Mouse (Mus musculus): ENCODE data around the gene Olfr750. TPM values are rescaled to one million over a fixed set of nuclear protein-coding genes. Genes with fewer than 3 reads are reported as not detected.

Olfr750 gene
- polyA plus RNA-seq, 1 experiment from 2014 or later, result 0.03 TPM

GRCm38 (mm10) chr14:51094096-51094875 lies 20.1 kb upstream of the Olfr750 start:
- ATAC-seq, result no peak
- 84% methylated on average over 5 of the region's 5 CpGs for WGBS
- Histone ChIP-seq H3K4me3 (replicated peaks) (no peak overlapping the region), H3K4me2 (replicated peaks) (no peak overlapping the region), H3K4me1 (replicated peaks) (0 out of 2 replicates have a peak, but pooled peaks cover 6% of the 10 kb centered on the region), H3K9ac (replicated peaks) (no peak overlapping the region), H3K27me3 (no peaks in the 10 kb centered on the region), H3K27ac (no peak overlapping the region), H3K36me3 (no peaks in the 10 kb centered on the region), H3K9me3 (no peaks in the 10 kb centered on the region)

DNA sequence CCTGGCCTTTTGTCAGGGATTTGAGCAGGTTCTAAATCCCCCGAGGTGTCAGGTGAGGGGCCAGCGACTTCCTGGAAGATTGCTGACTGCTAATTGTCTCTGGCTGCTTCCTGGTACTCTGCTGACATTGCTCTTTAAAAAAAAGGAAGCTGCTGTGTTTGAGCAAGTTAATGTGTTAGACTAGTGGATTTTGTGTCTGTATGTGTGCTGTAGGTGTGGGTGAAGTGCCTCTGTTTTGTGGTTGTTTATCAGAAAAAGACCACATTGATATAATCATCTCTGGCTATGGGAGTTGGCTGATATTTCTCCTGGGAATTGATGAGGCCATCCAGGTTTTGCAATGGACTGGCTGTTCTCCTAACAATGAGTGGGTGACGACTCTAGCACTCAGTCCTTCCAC lies 19.3 kb upstream of the Olfr750 start:
- no peak overlapping the region for H3K4me3 ChIP-seq (replicated peaks)
- no peaks in the 10 kb centered on the region for H3K27me3 ChIP-seq
- 44% methylated on average over 3 of the region's 3 CpGs for WGBS
- ATAC-seq, result no peak
- H3K36me3 ChIP-seq, result no peaks in the 10 kb centered on the region
- no peak overlapping the region for H3K9ac ChIP-seq (replicated peaks)
- no peak overlapping the region for H3K27ac ChIP-seq
- H3K9me3 ChIP-seq, result no peaks in the 10 kb centered on the region
- H3K4me2 ChIP-seq (replicated peaks), result no peak overlapping the region
- peaks cover 12% of the 10 kb centered on the region for H3K4me1 ChIP-seq (replicated peaks)

- Histone ChIP-seq H3K27me3 (no peaks in the 10 kb centered on the region), H3K9ac (replicated peaks) (no peak overlapping the region), H3K4me2 (replicated peaks) (0 out of 2 replicates have a peak overlapping the region, but pooled peaks have one; percentile 73), H3K36me3 (no peaks in the 10 kb centered on the region), H3K4me1 (replicated peaks) (peaks cover 16% of the 10 kb centered on the region), H3K4me3 (replicated peaks) (no peak overlapping the region), H3K9me3 (no peaks in the 10 kb centered on the region), H3K27ac (no peak overlapping the region)
- no peak for ATAC-seq
- 53% methylated on average over 8 of the region's 8 CpGs for WGBS
Measured at GRCm38 (mm10) chr14:51092073-51092620, 17.9 kb upstream of the Olfr750 start.

GRCm38 (mm10) chr14:51090921-51091900 lies 17.0 kb upstream of the Olfr750 start, which contains the start of the genes Rnase4 and Ang:
TSS of gene Rnase4 (plus strand) at chr14:51091077.
TSS of gene Ang (plus strand) at chr14:51091150.
- Histone ChIP-seq H3K4me2 (replicated peaks) (peak within 1 kb of the TSS; percentile 73), H3K9ac (replicated peaks) (peak within 1 kb of the TSS; percentile 60), H3K27me3 (no peaks in the 10 kb centered on the region), H3K4me1 (replicated peaks) (peaks cover 16% of the 10 kb centered on the region), H3K36me3 (no peaks in the 10 kb centered on the region), H3K27ac (peak within 1 kb of the TSS; percentile 71), H3K4me3 (replicated peaks) (peak within 1 kb of the TSS; percentile 52), H3K9me3 (no peaks in the 10 kb centered on the region)
- 9% methylated on average over 33 of the region's 33 CpGs for WGBS
- ATAC-seq, result peak; percentile 43

GRCm38 (mm10) chr14:51090077-51090781 lies 16.0 kb upstream of the Olfr750 start:
- H3K9me3 ChIP-seq, result no peaks in the 10 kb centered on the region
- peak overlapping the region; percentile 73 for H3K4me2 ChIP-seq (replicated peaks)
- peaks cover 16% of the 10 kb centered on the region for H3K4me1 ChIP-seq (replicated peaks)
- peak overlapping the region; percentile 71 for H3K27ac ChIP-seq
- H3K4me3 ChIP-seq (replicated peaks), result peak overlapping the region; percentile 52
- H3K27me3 ChIP-seq, result no peaks in the 10 kb centered on the region
- no peaks in the 10 kb centered on the region for H3K36me3 ChIP-seq
- WGBS, result under 1% methylated on average over 27 of the region's 27 CpGs
- ATAC-seq, result peak; percentile 29
- H3K9ac ChIP-seq (replicated peaks), result peak overlapping the region; percentile 60

DNA sequence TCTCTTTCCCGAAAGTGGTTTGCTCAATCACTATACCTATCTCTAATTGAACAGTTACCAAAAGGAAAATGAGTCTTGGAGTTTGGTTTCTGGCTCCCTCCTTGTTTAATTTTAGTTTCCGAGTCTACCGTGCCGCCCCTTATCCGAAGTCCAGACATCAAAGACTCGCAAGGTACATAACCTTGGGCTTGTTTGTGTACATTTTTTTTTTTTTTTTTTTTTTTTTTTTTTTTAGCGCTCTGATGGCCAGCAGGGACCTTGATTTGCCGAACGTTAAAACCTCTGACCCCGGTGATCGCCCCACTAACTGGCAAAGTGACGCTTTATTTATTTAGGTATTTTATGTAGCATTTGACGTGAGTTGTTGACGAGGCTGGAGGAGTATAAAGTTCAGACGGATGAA lies 15.4 kb upstream of the Olfr750 start:
- H3K4me1 ChIP-seq (replicated peaks), result peaks cover 16% of the 10 kb centered on the region
- under 1% methylated on average over 15 of the region's 15 CpGs for WGBS
- no peak; the same call in none of the 2 replicates for ATAC-seq
- H3K36me3 ChIP-seq, result no peaks in the 10 kb centered on the region
- H3K27me3 ChIP-seq, result 0 out of 2 replicates have a peak, but pooled peaks cover 3% of the 10 kb centered on the region
- H3K4me2 ChIP-seq (replicated peaks), result peak overlapping the region; percentile 73
- H3K27ac ChIP-seq, result peak overlapping the region; percentile 71
- peak overlapping the region; percentile 52 for H3K4me3 ChIP-seq (replicated peaks)
- no peaks in the 10 kb centered on the region for H3K9me3 ChIP-seq
- peak overlapping the region; percentile 60 for H3K9ac ChIP-seq (replicated peaks)

GRCm38 (mm10) chr14:51088970-51089673 lies 14.9 kb upstream of the Olfr750 start:
- peak overlapping the region; percentile 60 for H3K9ac ChIP-seq (replicated peaks)
- ATAC-seq, result peak; percentile 94
- H3K4me1 ChIP-seq (replicated peaks), result peaks cover 16% of the 10 kb centered on the region
- no peaks in the 10 kb centered on the region for H3K9me3 ChIP-seq
- peak overlapping the region; percentile 71 for H3K27ac ChIP-seq
- H3K4me3 ChIP-seq (replicated peaks), result peak overlapping the region; percentile 52
- peaks cover 8% of the 10 kb centered on the region for H3K27me3 ChIP-seq
- no peaks in the 10 kb centered on the region for H3K36me3 ChIP-seq
- H3K4me2 ChIP-seq (replicated peaks), result peak overlapping the region; percentile 73
- under 1% methylated on average over 34 of the region's 34 CpGs for WGBS

DNA sequence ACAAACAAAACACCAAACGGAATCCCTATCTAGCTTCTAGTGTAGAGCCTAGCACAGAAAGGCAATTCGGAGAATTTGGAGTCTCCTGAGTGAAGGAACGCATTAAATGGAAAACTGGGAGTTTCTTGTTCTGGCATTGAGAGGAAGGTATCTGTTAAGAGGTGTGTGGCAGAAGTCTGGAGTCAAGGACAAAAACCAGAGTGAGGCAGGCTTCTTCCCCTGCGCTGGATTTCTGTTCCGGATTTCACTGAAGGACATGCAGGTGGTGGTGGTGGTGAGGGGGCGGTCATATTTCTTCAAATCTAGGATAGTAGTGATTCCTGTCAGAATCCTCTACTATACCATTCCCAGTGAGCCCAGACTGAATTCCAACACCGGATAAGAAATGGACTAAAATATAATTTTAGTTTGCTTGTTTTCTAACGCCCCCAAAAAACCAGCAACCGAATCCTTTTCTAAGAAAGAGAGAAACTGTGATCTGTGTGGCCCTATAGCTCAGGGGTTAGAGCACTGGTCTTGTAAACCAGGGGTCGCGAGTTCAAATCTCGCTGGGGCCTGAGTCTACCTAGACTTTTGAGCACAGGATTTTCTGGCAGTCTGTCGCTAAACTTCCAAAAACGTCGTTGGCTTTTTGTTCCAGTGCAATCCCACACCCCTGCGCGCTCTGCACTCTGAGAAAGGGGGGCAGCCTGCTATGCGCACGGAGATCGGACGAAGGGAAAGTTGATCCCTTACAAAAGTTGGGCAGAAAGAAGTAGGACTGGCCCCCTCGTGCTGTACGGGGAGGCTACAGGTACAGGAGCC lies 14.1 kb upstream of the Olfr750 start:
- Histone ChIP-seq H3K27me3 (peaks cover 16% of the 10 kb centered on the region), H3K27ac (peak overlapping the region; percentile 22; the same call in 1 of the 2 replicates), H3K4me3 (replicated peaks) (peak overlapping the region; percentile 52), H3K9me3 (no peaks in the 10 kb centered on the region), H3K4me1 (replicated peaks) (peaks cover 21% of the 10 kb centered on the region), H3K4me2 (replicated peaks) (peak overlapping the region; percentile 73), H3K36me3 (no peaks in the 10 kb centered on the region), H3K9ac (replicated peaks) (peak overlapping the region; percentile 60)
- under 1% methylated on average over 23 of the region's 23 CpGs for WGBS
- ATAC-seq, result peak; percentile 46

- no peak overlapping the region for H3K9ac ChIP-seq (replicated peaks)
- no peak for ATAC-seq
Measured at GRCm38 (mm10) chr14:51087762-51088161, 13.5 kb upstream of the Olfr750 start.

DNA sequence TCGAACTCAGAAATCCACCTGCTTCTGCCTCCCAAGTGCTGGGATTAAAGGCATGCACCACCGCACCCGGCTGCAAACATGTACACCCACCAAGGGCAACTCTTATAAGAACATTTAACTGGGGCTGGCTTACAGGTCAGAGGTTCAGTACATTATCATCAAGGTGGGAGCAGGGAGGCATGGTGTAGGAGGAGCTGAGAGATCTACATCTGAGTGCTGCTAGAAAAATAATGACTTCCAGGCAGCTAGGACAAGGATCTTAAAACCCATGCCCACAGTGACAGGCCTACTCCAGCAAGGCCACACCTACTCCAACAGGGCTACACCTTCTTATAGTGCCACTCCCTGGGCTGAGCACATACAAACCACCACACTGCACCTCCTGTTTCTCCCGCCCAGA lies 11.7 kb upstream of the Olfr750 start:
- Histone ChIP-seq H3K36me3 (no peaks in the 10 kb centered on the region), H3K9ac (replicated peaks) (no peak overlapping the region)

More at GRCm38 (mm10) chr14:51087762-51088161, 13.5 kb upstream of the Olfr750 start:
- 12% methylated on average over 9 of the region's 9 CpGs for whole genome bisulfite sequencing
- Histone ChIP-seq H3K36me3 (no peaks in the 10 kb centered on the region), H3K27me3 (peaks cover 21% of the 10 kb centered on the region), H3K9me3 (no peaks in the 10 kb centered on the region), H3K4me3 (replicated peaks) (peak overlapping the region; percentile 52), H3K27ac (no peak overlapping the region), H3K4me2 (replicated peaks) (peak overlapping the region; percentile 73), H3K4me1 (replicated peaks) (peaks cover 26% of the 10 kb centered on the region)

More for the DNA sequence above, 11.7 kb upstream of the Olfr750 start:
- no peak for ATAC-seq
- H3K4me3 ChIP-seq (replicated peaks), result no peak overlapping the region
- H3K4me1 ChIP-seq (replicated peaks), result peaks cover 23% of the 10 kb centered on the region
- WGBS, result 83% methylated on average over 4 of the region's 4 CpGs
- H3K27ac ChIP-seq, result no peak overlapping the region
- no peaks in the 10 kb centered on the region for H3K9me3 ChIP-seq
- H3K4me2 ChIP-seq (replicated peaks), result no peak overlapping the region
- H3K27me3 ChIP-seq, result peaks cover 21% of the 10 kb centered on the region

Data from midbrain, embryonic 13.5 days (tissue).